ENCODE assay signal across 32 mouse cellular contexts in genomic region chr14:99712624-99713023, GRCm38 (mm10).
A peak's percentile ranks its signal among the peaks of the same experiment; 100 is the strongest.
DNase-seq lines count a peak whose midpoint lies in the region; ATAC-seq lines count a peak whose summit lies in the region.
"Had no signal": no experiment of that assay in that cellular context is flagged by ENCODE, and none has a peak within 500 bp of the region (broad histone marks: within the 10 kb centered on the region; RNA-seq: fewer than 3 reads in every experiment).

No protein-coding gene starts in this region.

- no peak for DNase-seq in frontal cortex, postnatal 25 days (ENCODE audit: low spot score in 2 of 2)
- no peak for DNase-seq in limb, embryonic 10.5 days (ENCODE audit: low spot score)
- peak; percentile 31 for DNase-seq in right cerebral cortex, postnatal 25 days
- DNase-seq in telencephalon, adult 2 months (ENCODE audit: low read depth, low spot score): peak; percentile 65
- no peak for DNase-seq in adrenal gland, adult 18-20 months (ENCODE audit: low spot score in 2 of 2)
- no peak for DNase-seq in thymus, postnatal 25 days
- DNase-seq: adrenal gland, adult 8-10 months; cerebellum, adult 8-10 months; cerebellum, postnatal 25 days; gastrocnemius, postnatal 25 days; heart, adult 11 months; heart, postnatal 36 days; kidney, adult 2 months; kidney, postnatal 4 days; liver; lung, adult 2 months; lung, postnatal 10 days; retina, postnatal 1 day; spleen, adult 18-20 months; thymus, postnatal 14 days had no signal

- H3K27ac ChIP-seq in limb, embryonic 13.5 days: 0 out of 2 replicates have a peak overlapping the region, but pooled peaks have one; percentile 22
- no peak overlapping the region for H3K27ac ChIP-seq in limb, embryonic 10.5 days
- H3K27ac ChIP-seq: forebrain, embryonic 13.5 days; hindbrain, embryonic 12.5 days; hindbrain, postnatal 0 days; intestine, embryonic 15.5 days; liver, embryonic 14.5 days; macrophage; midbrain, embryonic 13.5 days had no signal

- no peaks in the 10 kb centered on the region for H3K27me3 ChIP-seq in limb, embryonic 13.5 days
- no peaks in the 10 kb centered on the region for H3K27me3 ChIP-seq in limb, embryonic 10.5 days (ENCODE audit: low read depth, poor library complexity, severe bottlenecking)
- H3K27me3 ChIP-seq: CH12.LX; forebrain, embryonic 13.5 days; hindbrain, embryonic 12.5 days; intestine, embryonic 15.5 days; midbrain, embryonic 13.5 days had no signal

- no peak overlapping the region for H3K9ac ChIP-seq in limb, embryonic 13.5 days
- H3K9ac ChIP-seq: forebrain, embryonic 13.5 days; hindbrain, embryonic 12.5 days; intestine, embryonic 15.5 days; liver, embryonic 14.5 days; midbrain, embryonic 13.5 days had no signal

- no peak overlapping the region for H3K4me3 ChIP-seq in limb, embryonic 13.5 days
- no peak overlapping the region for H3K4me3 ChIP-seq in limb, embryonic 10.5 days
- H3K4me3 ChIP-seq: forebrain, embryonic 13.5 days; hindbrain, embryonic 12.5 days; intestine, embryonic 15.5 days; midbrain, embryonic 13.5 days had no signal

- peaks cover 18% of the 10 kb centered on the region for H3K4me1 ChIP-seq in limb, embryonic 13.5 days
- peaks cover 3% of the 10 kb centered on the region; the same call in 1 of the 2 replicates for H3K4me1 ChIP-seq in limb, embryonic 10.5 days
- H3K4me1 ChIP-seq: hindbrain, embryonic 12.5 days; intestine, embryonic 15.5 days; midbrain, embryonic 13.5 days had no signal

- WGBS in limb, embryonic 13.5 days: 63% methylated on average over 7 of the region's 7 CpGs
- WGBS in limb, embryonic 10.5 days: 87% methylated on average over 7 of the region's 7 CpGs

- H3K36me3 ChIP-seq in limb, embryonic 13.5 days: no peaks in the 10 kb centered on the region
- H3K36me3 ChIP-seq in limb, embryonic 10.5 days: no peaks in the 10 kb centered on the region
- H3K36me3 ChIP-seq: hindbrain, embryonic 12.5 days; intestine, embryonic 15.5 days; midbrain, embryonic 13.5 days had no signal

- ATAC-seq in frontal cortex, adult (ENCODE audit: low TSS enrichment): peak; percentile 95
- no peak for ATAC-seq in limb, embryonic 13.5 days (ENCODE audit: low FRiP score, low read depth)
- ATAC-seq: activated CD4-positive, CD25-positive, alpha-beta regulatory T cell, adult 4 months; forebrain, embryonic 13.5 days; hindbrain, postnatal 0 days; midbrain, embryonic 13.5 days had no signal

- no peak overlapping the region for H3K4me2 ChIP-seq in limb, embryonic 13.5 days (replicated peaks)
- H3K4me2 ChIP-seq: forebrain, embryonic 13.5 days; heart, embryonic 11.5 days; hindbrain, embryonic 12.5 days; intestine, embryonic 15.5 days; midbrain, embryonic 13.5 days had no signal

- no peaks in the 10 kb centered on the region for H3K9me3 ChIP-seq in limb, embryonic 13.5 days
- H3K9me3 ChIP-seq in limb, embryonic 10.5 days (replicated peaks): no peaks in the 10 kb centered on the region
- H3K9me3 ChIP-seq: forebrain, embryonic 13.5 days; hindbrain, embryonic 12.5 days; intestine, embryonic 15.5 days; midbrain, embryonic 13.5 days had no signal

Comparison
In these comparisons a context has a peak if more than half of its experiments do, and no peak if none do; other contexts are left out.
1. DNase-seq: peak in right cerebral cortex, postnatal 25 days (single experiment) and telencephalon, adult 2 months (single experiment); none in frontal cortex, postnatal 25 days (0 of 2), limb, embryonic 10.5 days (single experiment), adrenal gland, adult 18-20 months (0 of 2) and thymus, postnatal 25 days (single experiment).